Mouse (Mus musculus): Measurements from ENCODE around the gene Cecr2. TPM values are rescaled to one million over a fixed set of nuclear protein-coding genes. Genes with fewer than 3 reads are reported as not detected.
A peak's percentile ranks its signal among the peaks of the same experiment; 100 is the strongest.

Gene Cecr2
- polyA plus RNA-seq (2021): 2.7 TPM

GRCm38 (mm10) chr6:120665816-120666760 lies at the start of gene Cecr2:
Gene Cecr2, plus strand, starts transcription at chr6:120666369.
- H3K27me3 ChIP-seq: peaks cover 36% of the 10 kb centered on the region
- POLR2A ChIA-PET: interaction anchor here (0.6 kb wide), 1 partner anchor 113 kb away, joined by 3 read pairs; no protein-coding TSS in a partner anchor
- CTCF ChIA-PET: no interaction called here
- DNase-seq (ENCODE audit: low read depth, low spot score) (no peak), ATAC-seq (peak; percentile 66)
- in situ Hi-C loops (cut with MboI; ENCODE audit: low pct_unique_long_range_greater_than_20kb): no loop called here
- no peak for TF ChIP-seq CTCF (IDR thresholded peaks at IDR 0.05)

GRCm38 (mm10) chr6:120617586-120617985 lies 48.6 kb upstream of the Cecr2 start:
- H3K27me3 ChIP-seq: no peaks in the 10 kb centered on the region
- ATAC-seq (no peak), DNase-seq (ENCODE audit: low read depth, low spot score) (no peak)
- TF ChIP-seq CTCF (IDR thresholded peaks at IDR 0.05): no peak
- in situ Hi-C loops (cut with MboI; ENCODE audit: low pct_unique_long_range_greater_than_20kb): no loop called here
- ChIA-PET CTCF (interaction anchor here (1.3 kb wide), 1 partner anchor 25 kb away, joined by 3 read pairs; no protein-coding TSS in a partner anchor), POLR2A (interaction anchor here (0.6 to 0.8 kb wide), 2 partner anchors 14 to 54 kb away, joined by 3 to 4 read pairs; no protein-coding TSS in a partner anchor)

GRCm38 (mm10) chr6:120618518-120619402 lies 47.4 kb upstream of the Cecr2 start:
- no peak for TF ChIP-seq CTCF (IDR thresholded peaks at IDR 0.05)
- ChIA-PET CTCF (no interaction called here), POLR2A (no interaction called here)
- H3K27me3 ChIP-seq: no peaks in the 10 kb centered on the region
- ATAC-seq (no peak), DNase-seq (ENCODE audit: low read depth, low spot score) (no peak)
- in situ Hi-C loops (cut with MboI; ENCODE audit: low pct_unique_long_range_greater_than_20kb): no loop called here

GRCm38 (mm10) chr6:120620193-120620592 lies 46.0 kb upstream of the Cecr2 start:
- ChIA-PET CTCF (no interaction called here), POLR2A (no interaction called here)
- no peak for TF ChIP-seq CTCF (IDR thresholded peaks at IDR 0.05)
- no peak for ATAC-seq
- in situ Hi-C loops (cut with MboI; ENCODE audit: low pct_unique_long_range_greater_than_20kb): no loop called here
- no peak for DNase-seq (ENCODE audit: low read depth, low spot score)
- H3K27me3 ChIP-seq: no peaks in the 10 kb centered on the region

GRCm38 (mm10) chr6:120625081-120625480 lies 41.1 kb upstream of the Cecr2 start:
- POLR2A ChIA-PET: no interaction called here
- in situ Hi-C loops (cut with MboI; ENCODE audit: low pct_unique_long_range_greater_than_20kb): no loop called here
- no peak for TF ChIP-seq CTCF (IDR thresholded peaks at IDR 0.05)
- ATAC-seq (no peak), DNase-seq (ENCODE audit: low read depth, low spot score) (no peak)
- no peaks in the 10 kb centered on the region for H3K27me3 ChIP-seq
- CTCF ChIA-PET: no interaction called here

GRCm38 (mm10) chr6:120627096-120627495 lies 39.1 kb upstream of the Cecr2 start:
- in situ Hi-C loops (cut with MboI; ENCODE audit: low pct_unique_long_range_greater_than_20kb): no loop called here
- DNase-seq (ENCODE audit: low read depth, low spot score) (no peak), ATAC-seq (no peak)
- TF ChIP-seq CTCF (IDR thresholded peaks at IDR 0.05): no peak
- CTCF ChIA-PET: no interaction called here
- no peaks in the 10 kb centered on the region for H3K27me3 ChIP-seq
- POLR2A ChIA-PET: no interaction called here

- ATAC-seq (no peak), DNase-seq (ENCODE audit: low read depth, low spot score) (no peak)
- H3K27me3 ChIP-seq: no peaks in the 10 kb centered on the region
- ChIA-PET CTCF (no interaction called here), POLR2A (interaction anchor here (0.6 kb wide), 1 partner anchor 91 kb away, joined by 5 read pairs; no protein-coding TSS in a partner anchor)
- no peak for TF ChIP-seq CTCF (IDR thresholded peaks at IDR 0.05)
- in situ Hi-C loops (cut with MboI; ENCODE audit: low pct_unique_long_range_greater_than_20kb): no loop called here
These were observed 37.2 kb upstream of the Cecr2 start for GRCm38 (mm10) chr6:120628963-120629362.

- ChIA-PET CTCF (interaction anchor here (0.6 to 1.2 kb wide), 2 partner anchors 12 to 46 kb away, joined by 3 read pairs; no protein-coding TSS in a partner anchor), POLR2A (no interaction called here)
- H3K27me3 ChIP-seq: no peaks in the 10 kb centered on the region
- no peak for ATAC-seq
- in situ Hi-C loops (cut with MboI; ENCODE audit: low pct_unique_long_range_greater_than_20kb): no loop called here
- TF ChIP-seq CTCF (IDR thresholded peaks at IDR 0.05): no peak
- no peak for DNase-seq (ENCODE audit: low read depth, low spot score)
These were observed 30.7 kb upstream of the Cecr2 start for GRCm38 (mm10) chr6:120635391-120636028.

- in situ Hi-C loops (cut with MboI; ENCODE audit: low pct_unique_long_range_greater_than_20kb): no loop called here
- no peak for TF ChIP-seq CTCF (IDR thresholded peaks at IDR 0.05)
- CTCF ChIA-PET: no interaction called here
- ATAC-seq: no peak
- H3K27me3 ChIP-seq: no peaks in the 10 kb centered on the region
- POLR2A ChIA-PET: no interaction called here
- DNase-seq (ENCODE audit: low read depth, low spot score): no peak
These were observed 26.6 kb upstream of the Cecr2 start for GRCm38 (mm10) chr6:120639547-120639946.

- ChIA-PET CTCF (no interaction called here), POLR2A (no interaction called here)
- in situ Hi-C loops (cut with MboI; ENCODE audit: low pct_unique_long_range_greater_than_20kb): no loop called here
- no peaks in the 10 kb centered on the region for H3K27me3 ChIP-seq
- peak; percentile 94 for ATAC-seq
- DNase-seq (ENCODE audit: low read depth, low spot score): peak; percentile 63
- no peak for TF ChIP-seq CTCF (IDR thresholded peaks at IDR 0.05)
These were observed 24.2 kb upstream of the Cecr2 start for GRCm38 (mm10) chr6:120641866-120642378.
